Mouse (Mus musculus) frontal cortex, postnatal 14 days (tissue): ENCODE results near the gene Prph2.

Source experiments
- DNase-seq, 2 experiments: peaks; one replicate each; pipeline ENCODE4 v3.0.0; 2022; ENCODE audit warnings: low spot score in 2 of 2

Gene Prph2

DNA sequence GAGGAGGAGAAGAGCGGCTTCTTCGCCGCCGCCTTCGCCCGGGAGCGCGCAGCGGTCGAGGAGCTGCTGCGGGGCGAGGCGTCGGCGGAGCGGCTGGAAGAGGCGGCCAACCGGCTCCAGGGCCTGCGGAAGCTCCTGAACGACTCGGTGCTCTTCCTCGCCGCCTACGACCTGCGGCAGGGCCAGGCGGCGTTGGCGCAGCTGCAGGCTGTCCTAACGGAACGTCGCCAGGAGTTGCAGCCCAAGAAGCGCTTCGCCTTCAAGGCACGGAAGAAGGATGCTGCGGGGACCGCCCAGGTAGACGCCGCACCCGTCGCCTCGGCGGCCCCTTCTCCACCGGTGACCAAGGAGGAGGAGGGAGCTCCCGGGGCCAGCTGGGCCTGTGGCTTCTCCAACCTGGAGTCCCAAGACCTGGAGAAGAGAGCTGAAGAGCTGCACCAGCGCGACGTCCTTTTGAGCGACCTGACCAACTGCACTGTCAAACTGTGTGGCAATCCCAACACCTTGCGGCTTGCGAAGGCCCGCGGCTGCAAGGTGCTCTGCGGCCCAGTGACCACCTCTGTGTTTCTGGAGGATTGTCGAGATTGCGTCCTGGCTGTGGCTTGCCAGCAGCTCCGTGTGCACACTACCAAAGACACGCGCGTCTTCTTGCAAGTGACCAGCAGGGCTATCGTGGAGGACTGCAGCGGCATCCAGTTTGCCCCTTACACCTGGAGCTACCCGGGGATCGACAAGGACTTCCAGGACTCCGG is 19.2 kb upstream of the Prph2 start:
- peak in 1 of 2 experiments; percentile 34 for DNase-seq

DNA sequence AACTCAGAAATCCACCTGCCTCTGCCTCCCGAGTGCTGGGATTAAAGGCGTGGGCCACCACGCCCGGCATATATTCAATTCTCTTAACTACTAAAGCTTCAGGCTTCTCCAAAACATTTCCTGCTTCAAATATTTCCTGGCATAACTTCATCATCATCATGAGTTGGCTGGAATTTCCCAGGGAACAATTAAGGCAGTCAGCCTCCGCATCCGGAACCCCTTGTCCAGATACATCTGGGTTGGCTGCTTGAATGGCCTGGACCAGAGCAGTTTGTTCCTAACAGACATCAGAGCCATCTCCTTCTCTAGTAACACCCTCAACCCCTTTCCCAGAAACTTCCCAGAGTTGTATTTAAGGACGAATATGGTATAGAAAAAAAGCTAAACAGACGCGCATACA is 14.8 kb upstream of the Prph2 start:
- DNase-seq = no peak

DNA sequence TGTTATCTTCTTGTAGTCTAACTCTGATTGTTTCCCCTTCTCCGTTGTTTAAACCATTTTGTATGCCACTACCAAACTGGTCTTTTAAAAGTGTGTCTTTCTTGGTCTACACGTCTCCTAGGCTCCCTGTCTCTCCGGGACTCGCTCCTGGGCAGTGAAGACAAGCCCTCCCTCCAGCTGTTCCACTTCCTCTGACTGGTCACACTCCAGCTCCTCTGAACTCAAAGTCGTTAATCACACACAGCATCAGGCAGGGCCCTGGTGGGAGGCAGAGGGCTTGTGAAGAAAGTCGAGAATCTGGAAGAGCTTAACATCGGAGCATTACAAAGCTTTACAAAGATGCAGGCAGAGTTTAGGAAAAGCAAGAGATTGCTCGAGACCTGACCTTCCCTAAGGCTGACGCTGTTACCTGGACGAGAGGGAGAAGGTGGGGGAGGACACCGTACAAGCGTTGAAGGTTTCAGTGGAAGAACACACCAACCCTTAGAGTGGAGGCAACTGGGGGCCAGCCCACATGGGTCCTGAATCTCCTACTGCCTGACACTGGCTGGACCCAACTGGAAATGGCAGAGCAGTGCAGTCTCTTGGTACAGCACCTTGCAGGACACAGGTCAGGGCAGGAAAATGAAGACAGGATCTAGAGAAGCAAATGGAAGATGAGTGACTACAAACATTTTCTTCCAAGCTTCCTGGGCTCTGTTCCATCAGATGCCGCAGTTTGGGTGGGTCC is 12.9 kb upstream of the Prph2 start:
- no peak for DNase-seq

DNA sequence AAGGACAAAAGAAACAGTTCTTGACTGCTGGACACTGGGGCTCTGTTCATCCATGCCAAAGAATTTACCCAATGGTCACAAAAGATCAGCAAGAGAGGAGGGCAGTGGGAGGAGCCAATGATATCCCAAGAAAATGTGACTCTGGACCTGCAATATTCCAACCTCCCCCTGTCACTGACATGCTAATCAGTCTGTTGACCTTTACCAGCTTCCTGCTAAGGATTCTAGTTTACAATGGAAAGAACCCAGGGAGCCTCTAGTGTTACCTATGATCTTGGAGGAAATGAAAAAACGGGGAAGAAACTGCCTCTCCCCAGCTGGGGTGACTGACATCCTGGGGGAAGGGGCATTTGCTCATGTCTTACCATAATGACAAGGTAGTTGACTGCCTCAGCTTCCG is 9.3 kb upstream of the Prph2 start:
- DNase-seq = no peak

DNA sequence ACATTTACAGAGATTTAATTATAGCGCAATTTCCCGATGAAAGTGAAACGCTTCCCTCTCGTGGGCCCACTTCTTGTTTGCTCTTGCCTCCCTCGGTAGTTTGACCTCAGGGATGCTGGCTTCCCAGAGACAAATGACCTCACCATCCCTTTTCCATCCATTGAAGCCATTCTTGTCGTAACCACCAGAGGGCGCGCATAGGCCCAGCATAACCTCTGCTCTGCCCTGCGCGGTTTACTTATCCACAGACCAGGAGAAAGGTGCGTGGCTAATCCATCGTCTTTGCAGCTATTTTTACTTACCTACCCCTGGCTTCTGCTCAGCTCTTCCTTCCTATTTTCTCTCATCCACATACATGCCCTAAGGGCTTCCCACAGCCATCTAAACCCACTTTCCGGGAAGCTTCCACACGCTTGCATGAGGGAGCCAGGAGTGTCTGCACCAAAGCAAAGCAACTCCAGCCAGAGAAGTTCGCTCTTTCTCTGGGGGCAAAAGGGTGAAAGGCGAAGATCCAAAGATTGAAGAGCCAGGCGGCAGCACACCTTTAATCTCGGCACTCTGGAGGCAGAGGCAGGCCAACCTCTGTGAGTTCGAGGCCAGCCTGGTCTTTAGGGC is 6.3 kb upstream of the Prph2 start:
- DNase-seq = peak in 1 of 2 experiments; percentile 70

DNA sequence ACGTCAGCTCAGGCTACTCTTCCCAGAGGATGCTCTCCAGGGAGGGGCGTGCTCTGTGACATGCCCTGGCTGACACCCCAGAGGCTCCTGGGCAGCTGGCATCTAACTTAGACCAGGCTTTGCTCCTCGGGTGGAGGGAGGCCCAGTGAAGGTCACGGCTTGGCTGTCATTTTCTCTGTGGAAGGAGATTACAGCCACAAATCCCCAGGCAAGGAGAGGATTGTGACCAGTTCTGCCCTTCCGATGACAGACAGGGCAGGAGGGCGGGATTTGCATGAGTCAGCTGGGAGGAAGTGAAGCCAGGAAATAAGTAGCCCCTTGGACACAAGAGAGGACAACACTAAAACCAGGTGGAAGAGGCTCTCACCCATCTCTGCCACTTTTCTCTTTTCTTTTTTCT is 2.1 kb downstream of the Prph2 start:
- no peak for DNase-seq

DNA sequence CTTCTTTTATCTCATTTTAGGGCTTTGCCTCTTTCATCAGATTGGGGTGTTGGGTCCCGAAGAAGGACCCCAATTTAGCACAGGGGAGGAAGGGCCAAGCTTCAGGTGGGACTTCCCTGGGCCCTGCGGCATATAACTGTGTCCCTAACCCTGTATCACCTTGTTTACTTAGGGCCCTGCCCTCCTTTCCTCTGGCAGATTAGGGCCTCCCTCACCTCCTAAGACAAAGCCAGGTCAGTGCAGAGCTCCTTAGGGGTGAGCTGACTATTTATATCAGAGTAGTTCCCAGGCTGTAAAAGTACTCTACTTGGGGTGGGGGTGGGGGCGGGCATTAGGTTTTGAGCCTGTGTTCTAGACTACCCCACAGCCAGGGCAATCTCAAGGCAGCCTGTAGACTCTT is 4.9 kb downstream of the Prph2 start:
- no peak for DNase-seq

DNA sequence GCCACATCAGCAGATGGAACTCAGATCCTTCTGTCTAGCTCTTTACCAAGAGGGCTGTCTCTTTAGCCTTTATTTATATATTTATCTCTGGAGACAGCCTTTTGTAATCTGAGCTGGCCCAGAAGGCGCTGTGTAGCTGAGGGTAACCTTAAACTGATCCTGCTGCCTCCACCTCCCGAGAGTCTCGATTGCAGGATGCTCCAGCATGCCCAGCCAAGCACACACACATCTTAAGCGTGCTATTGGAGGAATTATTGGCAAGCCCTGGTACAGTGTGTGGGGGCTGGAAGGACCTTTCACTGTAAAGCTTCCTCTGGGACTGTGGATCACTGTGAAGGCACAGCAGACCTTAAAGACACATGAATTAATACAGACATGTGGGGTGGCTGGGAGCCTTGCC is 8.7 kb downstream of the Prph2 start:
- no peak for DNase-seq

DNA sequence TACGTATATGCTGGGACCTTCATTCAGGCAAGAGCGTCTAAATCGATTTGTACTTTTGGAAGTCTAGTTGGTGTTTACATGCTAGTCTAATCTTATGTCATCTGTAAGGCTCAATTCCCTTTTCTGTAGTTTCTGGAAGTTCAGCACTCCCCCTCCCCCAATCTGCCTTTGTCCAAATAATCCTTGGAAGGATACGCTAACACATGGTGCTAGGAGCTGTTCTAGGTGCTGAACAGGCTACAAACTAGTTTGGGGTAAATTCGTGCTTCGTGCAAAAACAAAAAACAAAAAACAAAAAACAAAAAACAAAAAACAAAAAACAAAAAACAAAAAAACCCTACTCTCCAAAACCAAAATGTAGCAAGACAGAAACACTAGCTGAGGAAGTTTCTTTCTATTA is 10.6 kb downstream of the Prph2 start:
- DNase-seq = no peak

DNA sequence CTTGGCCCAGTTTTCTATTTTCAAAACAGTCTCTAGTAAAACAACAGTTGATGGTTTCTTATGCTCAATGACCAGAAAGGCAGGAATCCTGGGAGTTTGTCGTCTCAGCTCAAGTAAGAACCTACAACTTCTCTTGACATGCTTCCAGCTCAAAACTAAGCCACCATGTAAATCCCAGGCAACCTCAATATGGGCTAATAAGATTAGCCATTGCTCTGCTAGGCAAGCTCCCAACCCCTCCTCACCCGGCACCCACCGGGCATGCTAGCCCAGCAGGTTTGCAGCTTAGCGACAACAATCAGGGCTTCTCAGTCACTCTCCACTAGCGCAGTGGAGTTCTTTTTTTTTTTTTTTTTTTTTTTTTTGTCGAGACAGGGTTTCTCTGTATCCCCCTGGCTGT is 15.9 kb downstream of the Prph2 start:
- DNase-seq = no peak

DNA sequence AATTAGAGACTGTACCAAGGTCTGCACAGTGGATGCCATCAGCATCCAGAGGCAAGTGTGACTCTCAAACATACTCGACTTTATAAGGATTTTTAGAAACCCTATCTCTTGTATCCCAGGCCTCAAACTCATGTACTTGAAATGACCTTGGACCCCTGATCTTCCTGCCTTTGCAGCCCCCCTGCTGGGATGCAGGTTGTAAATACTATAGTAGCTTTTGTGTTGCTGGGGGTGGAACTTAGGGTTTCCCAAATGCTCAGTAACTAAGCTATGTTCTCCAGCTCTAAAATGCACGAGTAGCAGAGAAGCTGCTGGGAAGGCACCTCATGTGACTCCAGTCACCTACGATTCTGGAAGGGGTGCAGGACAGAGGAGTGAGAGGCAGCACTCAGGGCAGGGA is 16.7 kb downstream of the Prph2 start:
- no peak for DNase-seq

DNA sequence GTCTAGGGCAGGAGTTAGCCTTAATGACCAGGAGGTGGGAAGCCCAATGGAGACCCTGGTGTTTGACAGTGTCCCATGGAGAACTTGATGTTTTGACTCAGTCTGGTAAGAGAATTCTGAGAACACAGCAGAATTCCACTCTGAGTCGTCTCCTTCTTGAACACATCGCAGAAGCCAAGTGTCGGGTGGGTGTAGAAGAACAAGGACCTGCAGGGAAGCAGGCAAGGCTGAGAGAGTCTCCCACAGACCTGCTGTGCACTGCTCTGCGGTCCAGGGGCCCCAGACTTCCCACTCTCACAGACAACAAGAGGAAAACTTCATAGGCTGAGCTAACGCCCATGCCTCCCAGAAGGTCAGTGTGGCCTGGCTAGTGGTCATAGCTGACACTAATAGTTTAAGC is 17.5 kb downstream of the Prph2 start:
- no peak for DNase-seq

DNA sequence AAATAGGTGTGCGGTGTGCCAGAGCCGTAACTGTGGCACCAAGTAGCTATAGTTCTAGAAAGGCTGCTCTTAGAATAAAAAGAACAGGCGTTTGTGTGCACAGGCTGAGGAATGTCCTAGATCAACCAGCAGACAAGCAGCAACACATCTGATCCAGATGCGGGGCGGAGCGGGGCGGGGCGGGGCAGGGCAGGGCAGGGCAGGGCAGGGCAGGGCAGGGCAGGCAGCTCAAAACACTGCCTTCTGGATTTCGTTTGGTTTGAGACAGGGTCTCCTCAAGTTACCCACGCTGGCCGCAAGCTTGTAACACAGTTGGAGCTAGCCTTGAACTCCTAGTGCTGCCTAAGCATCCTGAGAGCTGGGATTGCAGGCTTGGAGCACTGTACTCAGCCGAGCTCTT is 19.0 kb downstream of the Prph2 start:
- DNase-seq = no peak

DNA sequence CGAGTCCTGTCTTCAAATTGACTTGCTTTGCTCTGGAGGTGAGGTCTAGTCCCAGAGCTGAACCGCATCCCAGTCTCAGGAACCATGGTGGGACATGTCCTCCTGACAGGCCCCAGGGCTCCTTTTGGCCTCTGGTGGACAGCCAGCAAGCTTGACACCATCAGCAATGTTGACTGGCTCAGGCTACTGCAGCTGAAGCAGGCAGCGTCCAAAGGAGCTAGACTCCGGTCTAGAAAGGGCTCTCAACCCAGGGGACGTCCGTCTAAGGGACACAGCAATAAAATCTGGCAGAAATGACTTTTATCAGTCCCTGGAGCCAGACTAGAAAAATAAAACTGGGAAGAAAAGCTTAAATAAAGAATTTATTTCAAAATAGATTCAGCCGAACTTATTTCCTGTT is 19.6 kb downstream of the Prph2 start:
- DNase-seq = no peak

DNA sequence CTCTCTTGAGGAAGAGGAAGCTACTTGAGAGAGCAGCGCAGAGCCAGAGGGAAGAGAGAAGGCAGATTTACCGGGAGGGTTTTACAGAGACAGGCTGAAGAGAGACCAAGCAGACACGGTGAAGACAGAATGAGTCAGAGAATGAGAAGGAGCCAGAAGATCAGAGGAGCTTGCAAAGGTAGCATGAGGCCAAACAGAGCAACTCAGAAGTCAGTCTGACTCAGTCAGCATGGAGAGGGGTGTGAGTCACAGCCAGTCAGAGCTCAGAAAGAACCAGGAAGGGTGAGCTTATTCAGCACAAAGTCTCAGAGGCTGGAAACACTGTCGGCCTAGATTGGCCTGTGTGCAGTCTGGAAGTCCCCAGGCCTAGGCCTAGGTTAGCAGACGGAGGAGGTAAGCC is 22.7 kb downstream of the Prph2 start:
- no peak for DNase-seq

DNA sequence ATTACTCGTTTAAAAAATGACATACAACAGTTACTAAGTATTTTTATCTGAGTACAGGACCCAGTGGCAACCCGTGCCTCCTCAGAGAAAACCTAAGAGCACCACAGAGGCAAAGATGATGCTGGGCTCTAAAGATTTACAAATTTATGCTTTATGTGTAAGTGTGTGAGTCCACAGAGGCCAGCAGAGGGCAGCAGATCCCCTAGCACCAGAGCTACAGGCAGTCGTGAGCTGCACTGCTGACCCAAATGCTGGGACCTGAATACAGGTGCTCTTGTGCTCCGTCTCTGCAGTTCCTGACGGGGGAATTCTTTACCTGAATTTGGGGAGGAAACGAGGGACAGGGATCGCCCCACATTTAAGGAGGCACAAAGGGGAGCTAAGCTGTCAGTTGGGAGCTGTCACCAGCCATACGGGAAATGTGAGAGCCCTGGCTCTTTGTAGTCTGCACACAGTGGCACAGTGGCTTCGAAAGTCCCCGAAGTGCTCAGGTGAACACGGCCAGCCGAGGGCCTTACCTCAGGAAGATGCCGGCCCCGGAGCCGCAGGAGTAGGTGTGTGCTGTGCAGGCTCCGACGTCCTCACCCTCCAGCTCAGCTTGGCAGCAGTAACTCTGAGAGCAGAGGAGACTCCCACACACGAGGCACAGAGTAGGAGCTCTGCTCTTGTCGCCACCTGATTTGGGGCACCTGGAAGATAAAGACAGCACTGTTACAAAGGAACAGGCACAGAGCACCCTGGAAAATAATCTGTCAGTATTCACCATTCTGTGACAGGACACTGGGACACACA is 23.5 kb downstream of the Prph2 start:
- DNase-seq = peak in 1 of 2 experiments; percentile 42

DNA sequence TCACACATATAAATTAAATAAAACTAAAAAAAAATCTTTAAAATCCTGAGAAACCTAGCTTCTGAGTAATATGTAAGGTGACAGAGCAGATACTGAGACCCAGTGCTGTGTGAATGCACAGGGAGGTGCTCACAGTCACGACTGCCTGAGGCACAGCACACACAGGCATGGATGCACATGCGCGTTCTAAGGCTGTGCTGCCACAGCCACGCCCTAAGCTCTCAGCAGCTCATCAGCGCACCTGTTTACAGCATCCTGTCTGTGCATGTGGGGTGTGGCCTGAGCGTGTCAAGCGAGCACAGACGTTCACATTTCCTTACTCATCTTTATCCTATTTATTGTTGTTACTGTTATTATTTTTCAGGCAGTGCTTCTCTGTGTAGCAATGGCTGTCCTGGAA is 30.2 kb downstream of the Prph2 start:
- no peak for DNase-seq

DNA sequence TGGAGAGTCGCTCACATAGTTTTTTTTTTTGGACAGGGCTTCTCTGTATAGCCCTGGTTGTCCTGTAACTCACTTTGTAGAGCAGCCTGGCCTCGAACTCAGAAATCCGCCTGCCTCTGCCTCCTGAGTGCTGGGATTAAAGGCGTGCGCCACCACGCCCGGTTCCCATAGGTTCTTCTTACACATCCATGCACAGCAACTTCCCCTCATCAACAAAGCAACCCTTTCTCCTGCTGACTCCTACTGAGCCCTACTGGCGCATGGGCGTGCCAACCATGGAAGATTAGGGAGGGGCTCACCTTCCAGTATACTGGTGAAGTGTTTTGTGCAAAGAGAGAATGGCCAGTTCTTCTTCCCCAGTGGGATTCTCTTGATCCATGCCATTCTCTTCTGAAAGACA is 32.2 kb downstream of the Prph2 start:
- no peak for DNase-seq

DNA sequence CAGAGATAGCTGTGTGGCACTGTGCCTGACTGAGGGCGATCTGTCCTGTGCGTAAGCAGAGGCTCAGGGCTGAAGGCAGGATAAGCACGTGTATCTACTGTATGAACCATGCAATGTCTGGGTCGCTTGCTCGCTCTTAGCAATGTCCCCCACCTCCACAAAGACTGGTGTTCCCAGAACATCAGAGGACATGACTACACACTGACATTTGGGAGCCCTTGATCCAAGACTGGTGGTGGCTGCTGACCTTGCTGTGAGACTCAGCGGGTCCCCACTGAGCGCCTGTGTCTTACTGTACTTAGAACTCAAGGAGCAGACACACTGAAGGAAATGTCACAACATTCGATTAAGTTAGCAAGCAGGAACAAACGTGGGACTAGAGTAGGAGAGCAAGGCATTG is 36.0 kb downstream of the Prph2 start:
- no peak for DNase-seq

DNA sequence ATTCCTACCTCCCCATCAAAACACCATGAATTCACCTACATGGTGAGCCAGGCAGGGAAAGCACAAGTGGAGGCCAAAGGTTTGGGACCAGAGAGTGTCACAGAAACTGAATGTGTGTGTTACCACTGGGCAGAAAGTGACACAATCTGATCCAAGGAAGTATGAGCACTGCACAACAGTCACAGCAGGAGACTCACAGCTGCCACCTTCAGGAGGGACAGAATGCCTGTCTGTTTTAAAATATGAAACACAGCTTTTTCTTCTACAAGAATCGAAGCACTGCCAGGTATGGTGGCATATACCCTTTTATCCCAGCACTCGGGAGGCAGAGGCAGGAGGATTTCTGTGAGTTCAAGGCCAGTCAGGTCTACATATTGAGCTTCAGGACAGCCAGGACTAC is 47.8 kb downstream of the Prph2 start:
- DNase-seq = no peak

DNA sequence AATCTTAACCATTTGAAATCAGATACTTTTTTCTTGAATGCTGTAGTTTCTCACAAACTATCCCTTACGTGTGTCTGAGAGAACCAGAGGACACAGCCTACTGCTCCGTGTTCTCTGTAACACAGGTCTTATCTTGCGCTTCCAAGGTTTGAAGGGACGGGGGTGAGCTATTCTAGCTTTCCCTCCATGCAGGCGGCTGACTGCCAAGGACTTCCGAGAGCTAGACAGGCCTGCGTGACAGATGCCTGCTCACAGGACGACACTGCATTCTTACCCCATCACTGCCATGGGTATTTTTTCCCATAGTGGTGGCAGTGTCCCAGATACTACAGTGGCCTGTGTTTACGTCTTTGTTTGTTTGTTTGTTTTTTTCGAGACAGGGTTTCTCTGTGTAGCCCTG is 50.0 kb downstream of the Prph2 start:
- no peak for DNase-seq

DNA sequence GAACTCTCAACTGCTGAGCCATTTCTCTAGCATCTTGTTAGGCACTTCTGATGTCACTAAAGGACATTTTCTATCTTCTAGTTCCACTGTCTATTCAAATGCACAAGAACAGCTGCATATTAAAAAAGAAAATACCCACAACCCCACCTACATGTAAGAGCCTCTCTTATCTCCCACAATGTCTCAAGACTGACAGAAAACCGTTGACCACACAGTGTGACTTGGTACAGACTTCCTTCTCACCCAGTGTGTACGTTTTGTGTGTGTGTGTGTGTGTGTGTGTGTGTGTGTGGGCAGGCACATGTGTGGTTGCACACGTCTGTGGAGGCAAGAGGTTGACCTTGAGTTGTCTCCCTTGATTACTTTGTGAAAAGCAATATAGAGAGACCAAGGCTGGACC is 51.9 kb downstream of the Prph2 start:
- no peak for DNase-seq
